Mouse (Mus musculus) megakaryocyte progenitor cell, adult 5-6 weeks (primary cell): ENCODE results near the gene Dynlt1b. TPM values are rescaled to one million over a fixed set of nuclear protein-coding genes. Genes with fewer than 3 reads are reported as not detected.
"Not testable (repeated sequence)": the region's sequence is repeated elsewhere in the genome, so short reads cannot be mapped to it uniquely, and the experiment has no call there.

Experiments
- ATAC-seq: replicated peaks from 2 replicates; pipeline ENCODE4 v1.8.0; 2016; ENCODE audit warnings: mild to moderate bottlenecking, moderate TSS enrichment, inconsistent platforms; ENCODE audit not compliant: poor library complexity
- total RNA-seq, 2 experiments: library from RNA; stranded (forward) in 1 of 2; stranded (reverse) in 1 of 2; fragments of 157-497, 149-512 nt in 1 of 2; fragments of 200-1000 nt in 1 of 2; gene quantifications; 2 replicates each; pipeline versions ENCODE4 v1.2.3 to v1.2.4; 2015 to 2017

Gene Dynlt1b
- total RNA-seq, 2 experiments from 2014 or later: 112 to 133 TPM

DNA sequence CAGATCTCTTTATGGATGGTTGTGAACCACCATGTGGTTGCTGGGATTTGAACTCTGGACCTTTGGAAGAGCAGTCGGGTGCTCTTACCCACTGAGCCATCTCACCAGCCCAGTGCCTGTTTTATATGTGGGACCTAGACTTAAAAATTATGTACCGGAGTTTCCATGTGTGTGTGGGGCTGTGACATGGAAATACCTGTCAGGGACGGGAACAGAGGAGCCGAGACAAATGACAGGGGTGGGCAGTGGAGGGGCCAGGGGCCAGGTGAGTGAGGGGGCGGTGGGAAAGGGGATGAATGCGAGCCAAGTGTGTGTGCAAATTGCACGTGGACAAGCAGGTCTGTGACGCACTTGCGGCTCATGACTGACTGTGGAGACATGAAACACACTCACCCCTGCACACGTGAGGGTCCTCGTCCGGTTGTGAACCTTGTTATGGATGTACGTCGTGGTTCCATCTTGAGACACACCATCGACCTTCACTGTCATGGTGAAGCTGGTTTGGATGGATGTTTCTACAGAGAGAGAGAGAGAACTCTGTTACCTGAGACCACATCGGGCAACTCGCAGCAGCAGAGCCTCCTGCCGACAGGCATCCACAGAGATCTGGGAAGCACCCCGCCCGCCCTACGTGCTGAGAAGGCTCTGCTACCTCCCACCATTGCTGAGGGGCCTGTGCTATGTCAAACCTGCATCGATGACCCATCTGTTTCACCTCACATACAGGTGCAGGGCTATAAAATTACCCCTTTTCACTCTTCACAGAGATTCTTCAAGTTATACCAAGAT lies 26.9 kb downstream of the Dynlt1b start:
- not testable (repeated sequence) for ATAC-seq

DNA sequence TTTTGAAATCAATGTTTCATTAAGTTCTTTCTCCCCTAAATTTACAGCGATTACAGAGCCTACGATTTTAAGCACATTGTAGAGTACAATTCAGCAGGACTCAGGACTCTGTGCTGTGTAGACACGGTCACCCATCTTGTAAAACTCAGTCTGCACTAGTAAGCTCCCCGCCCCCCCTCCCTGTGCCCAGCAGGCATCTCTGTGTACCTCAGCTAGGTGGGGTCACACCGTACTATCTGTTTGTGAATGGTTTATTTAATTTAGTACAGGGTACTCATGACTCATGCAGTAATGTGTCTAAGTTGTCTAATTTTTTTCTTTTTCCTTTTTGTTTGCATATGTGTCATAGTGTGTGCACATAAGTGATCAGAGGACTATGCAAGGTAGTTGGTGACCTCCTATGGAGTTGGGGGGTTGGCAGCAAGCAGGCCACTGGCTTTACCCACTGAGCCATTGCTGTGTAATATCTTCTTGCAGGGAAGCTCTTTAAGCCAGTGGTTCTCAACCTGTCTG lies 31.2 kb downstream of the Dynlt1b start:
- not testable (repeated sequence) for ATAC-seq

DNA sequence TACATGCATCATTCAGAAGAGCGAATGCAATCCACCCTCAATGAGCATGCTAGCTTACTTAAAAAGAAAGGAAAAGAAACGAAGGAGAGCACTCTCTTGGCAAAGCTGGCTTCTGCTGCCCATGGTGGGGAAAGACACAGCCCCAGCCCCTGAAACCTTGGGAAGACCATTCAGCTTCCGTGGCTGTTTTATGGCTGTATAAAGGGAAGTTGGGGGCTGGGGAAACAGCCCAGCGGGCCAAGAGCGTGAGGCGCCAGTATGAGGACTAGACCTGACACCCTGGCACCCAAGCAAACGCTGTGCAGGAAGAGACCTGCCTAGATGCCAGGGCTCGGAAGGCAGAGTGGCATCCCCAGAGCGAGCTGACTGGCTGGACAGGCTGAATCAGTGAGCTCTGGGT lies 35.8 kb downstream of the Dynlt1b start:
- not testable (repeated sequence) for ATAC-seq

DNA sequence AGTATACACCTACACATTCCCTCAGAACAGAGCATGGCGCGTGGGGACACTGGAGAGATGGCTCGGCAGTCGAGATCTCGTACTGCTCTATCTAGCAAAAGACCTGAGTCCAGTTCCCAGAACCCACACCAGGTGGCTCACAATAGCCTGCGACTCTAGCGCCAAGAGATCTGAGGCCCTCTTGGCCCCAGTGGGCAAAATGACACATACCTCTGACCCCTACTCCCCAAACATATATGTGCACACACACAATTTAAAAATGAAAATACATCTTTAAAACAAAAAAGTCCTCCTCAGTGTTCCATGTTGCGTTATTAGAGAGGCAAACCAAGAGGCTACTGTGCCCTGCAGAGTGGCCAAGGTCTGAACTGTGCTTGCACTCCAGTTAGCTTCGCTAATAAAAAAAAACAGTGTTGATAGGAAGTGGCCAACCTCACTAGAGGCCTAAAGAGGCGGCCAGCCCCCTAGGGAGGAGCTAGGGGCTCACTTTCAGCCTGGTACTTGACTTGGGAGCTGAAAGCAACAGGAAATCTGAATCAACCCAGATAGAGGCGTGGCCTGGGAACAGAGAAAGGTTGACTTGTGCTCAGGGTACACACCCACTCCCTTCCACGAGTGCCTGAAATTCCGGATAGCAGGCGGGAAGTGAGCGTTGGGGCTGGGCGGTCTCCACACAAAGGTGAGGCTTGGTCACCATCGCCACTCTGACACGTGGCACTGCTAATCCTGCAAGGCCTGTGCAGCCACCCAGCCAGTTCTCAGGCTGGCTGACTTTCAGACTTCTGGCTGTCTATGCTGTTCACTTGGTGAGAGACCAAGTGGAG lies 37.9 kb downstream of the Dynlt1b start:
- peak; percentile 78 for ATAC-seq

- ATAC-seq: not testable (repeated sequence)
Observed at GRCm38 (mm10) chr17:6470031-6470430, 40.1 kb downstream of the Dynlt1b start.

- not testable (repeated sequence) for ATAC-seq
Observed at GRCm38 (mm10) chr17:6470671-6471070, 40.8 kb downstream of the Dynlt1b start.

- peak; percentile 47 for ATAC-seq
Observed at GRCm38 (mm10) chr17:6475270-6475669, 45.4 kb downstream of the Dynlt1b start.

- ATAC-seq: not testable (repeated sequence)
Observed at GRCm38 (mm10) chr17:6475913-6476312, 46.0 kb downstream of the Dynlt1b start.

GRCm38 (mm10) chr17:6476495-6476947 lies 46.6 kb downstream of the Dynlt1b start:
- peak; percentile 63 for ATAC-seq

GRCm38 (mm10) chr17:6477026-6477425 lies 47.1 kb downstream of the Dynlt1b start:
- ATAC-seq: peak; percentile 67

GRCm38 (mm10) chr17:6480855-6481589 lies 51.1 kb downstream of the Dynlt1b start:
- ATAC-seq: not testable (repeated sequence)

DNA sequence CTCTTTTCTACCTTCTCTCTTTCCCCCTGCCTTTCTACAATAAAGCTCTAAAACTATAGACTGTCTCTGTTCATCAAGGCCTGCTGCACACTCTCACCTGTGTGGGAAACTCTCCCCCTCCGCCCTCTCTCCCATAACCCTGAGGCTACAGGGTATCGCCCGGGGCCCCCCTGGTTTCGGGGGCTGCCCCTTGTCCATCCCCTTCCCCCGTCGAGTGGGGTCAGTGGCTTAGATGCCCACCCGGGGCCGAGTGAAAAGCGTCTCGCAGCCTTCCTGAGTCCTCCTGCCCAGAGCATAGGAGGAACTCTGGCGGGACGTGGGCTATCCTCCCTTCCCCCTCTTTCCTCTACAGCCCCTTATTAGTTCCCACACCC lies 51.7 kb downstream of the Dynlt1b start:
- not testable (repeated sequence) for ATAC-seq

- ATAC-seq: not testable (repeated sequence)
Observed at GRCm38 (mm10) chr17:6482248-6482647, 52.3 kb downstream of the Dynlt1b start.

Other genes with a start within 250 kb of the Dynlt1b start
- gene Tmem181a, start 173.3 kb upstream of the Dynlt1b start, total RNA-seq (2015): 4.4 and 8.0 TPM in 2 replicates
- 8.3 and 8.4 TPM in 2 replicates for gene Tmem181a, start 173.3 kb upstream of the Dynlt1b start, total RNA-seq (2017)
- 9.2 and 11.3 TPM in 2 replicates for gene Dynlt1a, start 112.6 kb upstream of the Dynlt1b start, total RNA-seq (2015)
- 6.0 and 8.1 TPM in 2 replicates for gene Dynlt1a, start 112.6 kb upstream of the Dynlt1b start, total RNA-seq (2017)
- gene Dynlt1c, start 171.6 kb downstream of the Dynlt1b start, total RNA-seq (2015): 3.9 and 4.7 TPM in 2 replicates
- 2.4 and 8.0 TPM in 2 replicates for gene Dynlt1c, start 171.6 kb downstream of the Dynlt1b start, total RNA-seq (2017)
- 140 and 153 TPM in 2 replicates for gene Dynlt1f, start 225.8 kb downstream of the Dynlt1b start, total RNA-seq (2015)
- gene Dynlt1f, start 225.8 kb downstream of the Dynlt1b start, total RNA-seq (2017): 129 and 141 TPM in 2 replicates
- 0.30 TPM in 1 of 2 replicates, not detected in the other for gene Sytl3, start 229.0 kb downstream of the Dynlt1b start, total RNA-seq (2015)
- gene Sytl3, start 229.0 kb downstream of the Dynlt1b start, total RNA-seq (2017): 0.44 TPM in 1 of 2 replicates, not detected in the other